Mouse (Mus musculus) adrenal gland (tissue): Measurements from ENCODE around the gene Ms4a4d.
"Not testable (repeated sequence)": the region's sequence is repeated elsewhere in the genome, so short reads cannot be mapped to it uniquely, and the experiment has no call there.

Experiments
- intact Hi-C: fragments of 180-260 bp; cut with DNase I; formaldehyde crosslinking; loops from one replicate; pipeline ENCODE4 v1.15.1; 2025
- long read RNA-seq, 2 experiments: library from polyadenylated mRNA; unstranded; transcript quantifications; one replicate each; pipeline ENCODE4 v2.0.0; 2020; ENCODE audit warnings: borderline replicate concordance in 1 of 2; ENCODE audit not compliant: insufficient replicate concordance in 1 of 2

Ms4a4d gene
- long read RNA-seq, experiment 1, partial matches to known transcripts, result 0 of 4 reads
- long read RNA-seq, experiment 1, other reads (novel, unspliced or antisense), result 0 of 4 reads
- long read RNA-seq, experiment 2, transcript Ms4a4d-201 (7 exons, 1,513 nt), result major isoform, 8 of 9 reads
- long read RNA-seq, experiment 2, partial matches to known transcripts, result 1 of 9 reads
- long read RNA-seq, experiment 2, other reads (novel, unspliced or antisense), result 0 of 9 reads

DNA sequence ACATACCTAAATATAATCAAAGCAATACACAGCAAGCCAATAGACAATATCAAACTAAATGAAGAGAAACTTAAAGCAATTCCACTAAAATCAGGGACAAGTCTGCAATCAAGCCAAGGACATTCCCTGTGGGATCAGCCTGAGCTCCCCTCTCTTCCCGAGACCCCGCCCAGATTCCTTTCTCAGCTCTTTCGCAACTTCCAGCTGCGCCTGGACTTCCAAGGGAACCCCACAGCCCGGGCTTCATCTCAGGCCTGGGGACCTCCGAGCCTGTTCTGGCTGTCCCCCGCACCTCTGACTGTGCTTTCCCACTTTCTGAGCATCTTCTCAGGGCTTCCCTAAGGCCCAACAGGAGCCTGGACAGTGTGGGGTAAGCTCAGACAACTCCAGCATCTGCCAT, at the start of gene Ms4a4d:
TSS of gene Ms4a4d (plus strand) at position 209 of the 400 bp plus-strand sequence.
- intact Hi-C loops, result no loop called here

DNA sequence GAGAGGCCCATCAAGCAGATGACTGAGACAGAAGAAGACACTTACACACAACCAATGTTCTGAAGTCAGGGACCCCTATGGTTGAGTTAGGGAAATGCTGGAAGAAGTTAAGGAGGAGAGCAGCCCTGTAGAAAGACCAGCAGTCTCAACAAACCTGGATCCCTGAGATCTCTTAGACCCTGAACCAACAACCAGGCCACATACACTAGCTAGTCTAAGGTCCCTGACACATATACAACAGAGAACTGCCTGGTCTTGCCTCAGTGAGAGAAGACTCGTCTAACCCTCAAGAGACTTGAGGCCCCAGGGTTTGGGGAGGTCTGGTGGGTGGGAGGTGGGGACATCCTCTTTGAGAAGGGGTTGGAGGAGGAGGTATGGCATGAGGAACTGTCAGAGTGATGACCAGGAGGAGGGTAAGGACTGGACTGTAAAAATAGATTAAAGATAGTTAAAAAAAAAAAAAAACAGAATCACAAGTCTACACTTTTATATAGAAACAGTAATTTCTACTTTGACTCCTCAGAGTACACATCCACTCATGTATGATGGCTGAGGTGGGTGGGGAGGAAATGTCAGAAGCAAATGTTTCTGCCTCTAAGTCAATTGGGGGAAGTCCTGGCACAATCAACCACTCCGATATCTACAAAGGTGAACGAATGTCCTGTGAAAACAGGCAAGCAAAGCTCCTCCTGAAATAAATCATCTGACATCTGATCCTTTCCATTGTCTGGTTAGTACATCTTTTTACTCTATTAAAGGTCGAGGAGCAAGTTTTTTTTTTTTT, 45.0 kb upstream of the Ms4a4d start:
- intact Hi-C loops, result no loop called here

DNA sequence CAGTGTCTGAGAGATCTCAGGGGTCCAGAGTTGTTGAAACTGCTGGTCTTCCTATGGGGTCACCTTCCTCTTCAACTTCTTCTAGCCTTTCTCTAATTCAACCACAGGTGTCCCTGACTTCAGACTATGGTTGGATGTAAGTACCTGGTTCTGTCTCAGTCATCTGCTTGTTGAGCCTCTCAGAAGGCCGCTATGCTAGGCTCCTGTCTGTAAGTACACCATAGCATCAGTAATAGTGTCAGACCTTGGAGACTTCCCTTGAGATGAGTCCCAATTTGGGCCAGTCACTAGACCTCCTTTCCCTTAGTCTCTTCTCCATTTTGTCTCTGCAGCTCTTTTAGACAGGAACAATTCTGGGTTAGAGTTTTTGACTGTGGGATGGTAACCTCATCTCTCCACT, 43.9 kb upstream of the Ms4a4d start:
- intact Hi-C loops, result no loop called here

DNA sequence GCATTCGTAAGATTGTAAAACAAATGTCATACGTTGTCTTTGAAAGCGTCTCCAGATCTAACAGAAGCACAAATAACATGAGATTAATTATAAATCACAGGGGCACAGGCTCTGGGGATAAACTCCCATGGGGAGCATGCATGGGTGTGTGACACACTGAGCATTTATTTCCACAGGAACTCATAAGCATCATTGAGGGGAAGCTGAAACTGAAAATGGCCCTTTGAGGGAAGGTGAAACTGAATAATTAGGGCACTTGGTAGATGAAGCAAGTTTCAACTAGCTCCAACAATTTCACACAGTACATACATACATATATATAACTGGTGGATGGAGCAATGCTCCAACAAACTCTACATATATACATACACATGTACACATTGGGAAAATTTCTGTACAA, 42.1 kb upstream of the Ms4a4d start:
- intact Hi-C loops, result no loop called here

DNA sequence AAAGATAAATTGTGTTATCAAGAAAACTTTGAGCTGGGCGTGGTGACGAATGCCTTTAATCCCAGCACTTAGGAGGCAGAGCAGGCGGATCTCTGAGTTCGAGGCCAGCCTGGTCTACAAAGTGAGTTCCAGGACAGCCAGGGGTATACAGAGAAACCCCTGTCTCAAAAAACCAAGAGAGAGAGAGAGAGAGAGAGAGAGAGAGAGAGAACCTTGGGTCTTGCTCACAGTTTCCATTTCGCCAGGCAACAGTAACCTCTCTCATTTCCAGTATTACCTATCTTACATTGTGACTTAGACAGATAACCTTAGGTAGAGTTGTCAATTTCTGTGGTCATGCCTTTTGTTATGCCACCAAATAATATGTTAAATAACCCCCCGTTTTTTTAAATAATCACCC, 40.2 kb upstream of the Ms4a4d start:
- intact Hi-C loops, result no loop called here

DNA sequence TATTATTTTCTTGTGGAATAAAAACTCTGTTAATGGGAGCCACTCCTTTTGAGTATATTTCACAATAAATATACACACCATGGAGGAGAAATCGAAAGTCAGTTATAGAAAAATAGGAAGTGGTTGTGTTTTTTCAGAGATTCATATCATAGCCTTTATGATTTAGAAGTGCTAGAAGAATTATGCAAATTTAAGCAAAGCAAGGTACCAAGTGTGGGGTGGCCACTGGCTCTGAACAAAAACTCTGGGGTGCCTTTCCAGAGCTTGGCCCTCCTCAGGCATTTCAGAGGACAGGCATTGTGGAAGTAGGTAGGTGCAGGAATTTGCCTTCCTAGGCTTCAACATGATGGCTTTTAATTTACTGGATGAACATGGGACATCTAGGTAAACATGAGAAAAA, 39.3 kb upstream of the Ms4a4d start:
- intact Hi-C loops, result not testable (repeated sequence)

DNA sequence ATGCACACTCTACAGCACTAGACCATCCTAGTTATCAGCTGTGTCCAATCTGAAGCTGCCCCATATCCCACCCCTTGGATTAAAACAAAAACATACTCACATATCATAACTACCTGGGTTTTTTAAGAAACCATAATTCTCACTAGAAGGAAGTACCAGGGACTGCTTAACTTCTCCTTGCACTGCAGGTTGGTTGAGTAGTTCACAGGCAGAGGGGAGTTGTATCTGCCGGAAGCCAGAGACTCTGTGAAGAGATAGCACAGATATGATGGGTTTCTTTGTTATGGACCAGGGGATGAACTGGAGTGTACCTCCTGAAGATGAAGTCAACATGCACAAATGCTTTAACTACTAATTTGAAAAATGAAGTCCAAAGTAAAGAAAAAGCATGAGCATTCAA, 35.8 kb upstream of the Ms4a4d start:
- intact Hi-C loops, result no loop called here

DNA sequence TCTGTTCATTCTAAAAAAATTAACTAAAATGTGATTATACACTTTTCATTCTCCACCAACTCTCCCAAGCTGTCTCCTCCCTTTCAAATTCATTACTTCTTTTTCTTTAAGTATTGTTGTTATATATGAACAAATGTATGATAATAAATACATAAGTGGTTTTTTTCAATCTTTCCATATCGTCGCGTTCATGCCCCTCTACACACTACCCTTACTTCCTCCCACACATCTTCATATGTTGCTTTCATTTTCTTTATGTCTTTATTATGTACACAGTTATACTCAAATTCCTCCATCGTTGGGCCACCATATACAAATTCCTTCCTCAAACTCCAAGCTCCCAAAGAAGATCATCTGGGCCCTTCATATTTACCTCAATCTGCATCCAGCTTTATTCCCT, 35.3 kb upstream of the Ms4a4d start:
- intact Hi-C loops, result no loop called here

DNA sequence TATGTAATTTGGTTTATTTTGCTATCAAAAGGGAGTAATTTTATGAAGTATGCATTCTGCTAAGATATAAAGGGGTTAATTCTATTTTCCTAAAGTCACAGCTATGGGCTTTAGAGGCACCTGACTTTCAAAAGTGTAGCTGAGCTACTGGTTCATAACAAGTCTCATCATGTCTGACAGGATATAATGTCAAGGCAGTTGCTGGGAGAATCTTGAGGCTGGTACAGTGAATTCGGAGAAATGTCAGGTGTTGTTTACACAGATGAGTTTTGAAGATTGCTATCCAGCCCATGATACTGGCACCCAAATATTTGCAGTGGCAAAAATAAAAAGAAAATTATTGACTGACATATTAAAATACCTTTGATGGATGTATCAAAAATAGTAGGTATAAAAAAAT, 31.7 kb upstream of the Ms4a4d start:
- intact Hi-C loops, result no loop called here

DNA sequence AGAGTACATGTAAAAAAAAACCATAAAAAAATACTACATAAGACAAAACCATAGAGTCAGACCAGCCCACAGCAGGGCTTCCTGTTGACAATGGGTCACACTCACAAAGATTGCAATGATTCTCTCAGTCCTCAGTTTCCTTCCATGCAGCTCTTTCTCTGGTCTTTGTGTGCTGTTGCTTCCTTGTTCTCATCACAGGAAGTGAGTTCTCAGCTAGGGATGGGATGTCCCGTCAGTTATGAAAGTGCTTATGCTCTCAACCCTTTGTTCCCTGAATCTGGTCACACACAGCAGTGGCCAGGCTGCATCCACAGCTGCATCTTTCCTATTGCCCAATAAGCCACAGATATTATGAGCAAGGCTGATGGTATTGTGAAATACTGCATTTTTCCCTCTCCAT, 23.1 kb upstream of the Ms4a4d start:
- intact Hi-C loops, result no loop called here

DNA sequence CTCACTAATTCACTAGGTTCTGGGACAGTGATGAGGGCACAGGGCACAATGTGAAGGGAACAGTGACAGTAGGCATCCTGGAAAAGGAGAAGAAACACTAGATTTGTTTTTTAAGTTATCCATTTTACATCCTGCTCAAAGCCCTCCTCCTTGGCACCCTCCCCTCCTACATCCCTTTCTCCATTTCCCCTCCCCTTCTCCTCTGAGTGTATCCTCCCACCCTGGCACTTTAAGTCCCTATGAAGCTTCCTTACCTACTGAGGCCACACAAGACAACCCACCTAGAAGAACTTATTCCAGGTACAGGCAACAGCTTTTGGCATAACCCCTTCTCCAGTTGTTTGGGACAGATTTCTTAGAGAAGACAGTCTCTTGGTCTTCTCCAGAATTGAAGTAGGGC, 20.4 kb upstream of the Ms4a4d start, which contains the start of gene Ms4a6b:
TSS of gene Ms4a6b (plus strand) at position 267 of the 400 bp plus-strand sequence.
- intact Hi-C loops, result no loop called here

DNA sequence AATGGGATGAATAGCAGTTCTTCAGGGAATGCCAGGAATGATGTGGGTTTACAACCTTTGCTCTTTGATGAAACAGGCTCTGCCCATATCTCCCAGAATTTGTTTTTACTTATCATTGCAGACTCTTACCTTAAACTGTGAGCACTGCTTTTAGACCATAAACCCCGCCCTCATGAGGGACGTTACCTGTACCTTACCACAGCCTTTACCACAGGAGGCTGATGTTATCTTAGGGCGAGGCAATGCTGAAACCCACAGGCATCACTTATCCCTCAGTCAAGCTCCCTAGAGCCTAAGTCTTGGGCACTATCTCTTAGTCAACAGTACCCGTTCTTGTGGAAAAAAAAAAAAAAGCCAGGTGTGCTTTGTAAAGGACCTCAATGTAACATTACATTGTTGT, 19.8 kb upstream of the Ms4a4d start:
- intact Hi-C loops, result no loop called here

DNA sequence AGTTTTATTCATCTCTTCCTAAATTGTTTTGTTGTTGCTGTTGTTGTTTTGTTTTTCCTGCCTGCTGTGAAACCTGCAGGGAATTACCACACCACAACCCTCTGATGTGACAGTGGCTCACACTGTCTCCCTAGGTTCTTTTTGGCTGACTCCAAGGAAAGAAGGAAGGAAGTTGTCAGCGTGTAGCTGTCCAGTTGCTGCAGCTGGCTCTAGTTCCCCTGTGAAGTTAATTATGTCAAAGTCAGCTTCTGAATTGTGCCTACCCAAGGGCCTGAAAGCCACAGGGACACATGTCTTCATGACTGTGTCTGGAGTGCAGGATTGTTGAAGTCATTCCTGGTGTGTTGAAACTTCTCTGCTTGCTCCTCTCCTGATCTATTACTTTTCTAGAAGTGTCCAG, 19.2 kb upstream of the Ms4a4d start:
- intact Hi-C loops, result not testable (repeated sequence)

DNA sequence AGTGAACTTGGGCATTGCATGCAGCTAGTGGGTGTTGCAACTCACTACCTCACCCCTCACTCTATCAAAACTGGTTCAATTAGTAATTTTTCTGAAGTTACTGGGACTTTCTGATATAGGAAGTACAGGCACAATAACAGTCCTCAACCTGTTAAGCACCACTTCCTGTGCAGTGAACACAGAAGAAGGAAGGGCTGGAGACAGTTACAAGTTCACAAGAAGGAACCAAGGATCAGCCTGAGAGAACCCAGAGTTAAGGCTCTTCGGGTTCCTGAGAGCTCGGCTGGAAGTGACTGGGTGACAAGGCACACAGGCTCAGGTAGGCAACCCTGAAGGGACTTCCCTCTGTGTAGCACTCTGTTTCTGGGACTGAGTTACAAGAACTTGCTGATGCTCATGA, 18.2 kb upstream of the Ms4a4d start:
- intact Hi-C loops, result not testable (repeated sequence)

DNA sequence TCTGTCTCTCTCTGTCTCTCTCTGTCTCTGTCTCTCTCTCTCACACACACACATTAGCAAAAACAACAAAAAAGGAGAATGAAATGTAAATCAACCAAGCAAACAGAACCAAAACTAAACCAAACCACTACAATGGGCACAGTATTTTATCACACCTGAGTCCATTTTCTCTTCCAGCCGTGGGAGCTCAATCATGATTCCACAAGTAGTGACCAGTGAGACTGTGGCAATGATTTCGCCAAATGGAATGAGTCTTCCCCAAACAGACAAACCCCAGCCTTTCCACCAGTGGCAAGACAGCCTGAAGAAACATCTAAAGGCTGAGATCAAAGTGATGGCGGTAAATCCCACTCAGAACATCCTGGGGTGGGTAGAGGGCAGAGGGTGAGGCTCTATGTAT, 16.5 kb upstream of the Ms4a4d start:
- intact Hi-C loops, result no loop called here

DNA sequence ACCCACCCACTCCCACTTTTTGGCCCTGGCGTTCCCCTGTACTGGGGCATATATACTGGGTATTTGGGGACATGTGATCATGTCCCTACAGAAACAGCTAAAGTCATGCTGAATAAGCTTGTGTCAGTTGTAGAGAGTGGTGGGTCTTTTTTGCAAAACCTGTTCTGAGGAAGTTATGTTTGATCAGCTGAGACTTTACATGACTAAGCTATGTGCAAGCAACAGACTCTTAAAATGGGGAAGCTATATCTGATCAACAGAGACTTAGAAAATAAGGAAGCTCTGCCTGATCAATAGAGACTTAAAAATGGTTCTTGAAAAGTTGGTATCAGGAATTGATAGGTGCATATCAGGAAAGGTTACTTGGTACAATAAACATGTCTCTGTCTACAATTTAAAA, 3.2 kb upstream of the Ms4a4d start:
- intact Hi-C loops, result no loop called here

DNA sequence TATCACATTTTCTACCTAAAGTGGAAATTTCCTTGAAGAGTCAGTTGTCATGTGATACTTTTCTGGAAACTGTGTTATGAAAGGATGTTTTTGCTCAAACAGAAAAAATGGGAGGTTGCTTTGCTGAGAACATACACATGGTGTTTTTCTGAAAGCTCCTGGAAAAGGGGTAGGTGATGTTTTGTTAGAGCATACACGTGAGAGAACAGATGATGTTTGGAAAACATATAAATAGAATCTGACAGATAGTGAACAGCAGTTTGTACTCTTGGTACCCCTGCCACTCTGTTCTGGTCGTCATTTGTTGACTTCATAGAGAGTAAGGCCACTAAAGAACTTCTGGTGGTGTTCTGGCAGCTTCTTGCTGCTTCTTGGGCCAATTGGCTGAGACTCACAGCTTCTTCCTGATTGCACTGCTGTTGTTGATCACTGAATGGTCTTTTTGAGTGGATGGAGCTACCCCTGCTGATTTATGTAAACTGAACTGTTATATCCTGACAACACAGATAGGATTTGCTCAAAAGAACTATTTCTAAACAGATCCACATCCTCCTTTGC, 2.6 kb upstream of the Ms4a4d start:
- intact Hi-C loops, result no loop called here

DNA sequence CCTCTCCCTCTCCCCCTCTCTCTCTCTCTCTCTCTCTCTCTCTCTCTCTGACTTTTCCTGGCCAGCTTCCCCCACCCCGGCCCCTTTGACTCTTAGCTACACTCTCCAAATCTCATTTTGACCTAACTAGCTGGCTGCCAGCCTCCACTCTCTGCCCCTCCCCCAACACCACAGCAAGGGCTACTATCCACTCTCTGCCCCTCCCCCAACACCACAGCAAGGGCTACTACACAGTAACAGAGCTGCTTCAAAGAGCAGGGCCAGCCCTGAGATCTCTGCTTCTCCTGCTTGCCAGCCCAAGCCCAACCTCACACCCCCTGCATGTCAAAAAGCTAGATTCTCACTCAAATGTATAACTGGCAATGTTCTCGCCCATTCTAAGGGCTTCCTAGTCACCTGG, 735 bp downstream of the Ms4a4d start:
- intact Hi-C loops, result no loop called here

DNA sequence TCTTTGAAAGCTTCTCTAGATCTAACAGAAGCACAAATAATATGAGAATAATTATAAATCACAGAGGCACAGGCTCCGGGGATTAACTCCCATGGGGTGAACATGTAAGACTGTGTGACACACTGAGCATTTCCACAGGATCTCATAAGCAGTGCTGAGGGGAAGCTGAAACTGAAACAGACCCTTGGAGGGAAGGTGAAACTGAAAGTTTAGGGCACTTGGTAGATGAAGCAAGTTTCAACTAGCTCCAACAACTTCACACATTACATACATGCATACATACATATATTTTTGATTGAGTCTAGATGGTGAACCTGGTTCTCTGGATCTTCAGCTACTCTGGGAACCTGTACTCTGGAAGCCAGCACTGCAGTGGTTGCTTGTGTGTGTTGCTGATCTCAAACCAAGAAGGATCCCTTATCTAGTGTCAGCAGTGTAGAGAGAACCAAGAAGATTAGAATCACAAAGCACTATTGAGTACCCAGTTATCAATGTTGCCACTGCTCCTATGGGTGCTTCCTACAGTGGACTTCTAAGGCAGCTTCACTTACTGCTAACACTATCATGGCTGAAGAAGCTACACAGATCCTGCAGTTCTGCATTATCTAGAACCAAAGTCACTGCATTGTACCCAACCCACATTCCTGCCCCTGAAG, 3.7 kb downstream of the Ms4a4d start:
- intact Hi-C loops, result not testable (repeated sequence)

DNA sequence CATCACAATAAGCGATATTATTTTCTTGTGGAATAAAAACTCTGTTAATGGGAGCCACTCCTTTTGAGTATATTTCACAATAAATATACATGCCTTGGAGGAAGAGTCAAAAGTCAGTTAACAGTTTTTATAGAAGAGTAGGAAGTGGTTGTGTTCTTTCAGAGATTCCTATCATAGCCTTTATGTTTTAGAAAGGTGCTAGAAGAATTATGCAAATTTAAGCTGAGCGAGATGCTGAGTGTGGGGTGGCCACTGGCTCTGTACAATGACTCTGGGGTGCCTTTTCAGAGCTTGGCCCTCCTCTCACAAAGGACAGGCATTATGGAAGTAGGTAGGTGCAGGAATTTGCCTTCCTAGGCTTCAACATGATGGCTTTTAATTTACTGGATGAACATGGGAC, 7.8 kb downstream of the Ms4a4d start:
- intact Hi-C loops, result not testable (repeated sequence)

DNA sequence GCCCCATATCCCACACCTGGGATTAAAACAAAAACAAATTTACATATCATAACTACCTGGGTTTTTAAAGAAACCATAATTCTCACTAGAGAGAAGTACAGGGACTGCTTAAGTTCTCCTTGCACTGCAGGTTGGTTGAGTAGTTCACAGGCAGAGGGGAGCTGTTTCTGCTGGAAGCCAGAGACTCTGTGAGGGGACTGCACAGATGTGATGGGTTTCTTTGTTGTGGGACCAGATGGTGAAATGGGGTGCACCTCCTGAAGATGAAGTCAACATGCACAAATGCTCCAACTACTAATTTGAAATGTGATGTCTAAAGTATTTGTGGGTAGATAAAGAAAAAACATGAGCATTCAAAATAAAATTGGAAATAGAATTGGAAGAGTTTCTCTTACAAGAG, 11.3 kb downstream of the Ms4a4d start:
- intact Hi-C loops, result loop anchor here (2.0 kb wide), 1 partner anchor 45 kb away; no protein-coding TSS in a partner anchor

DNA sequence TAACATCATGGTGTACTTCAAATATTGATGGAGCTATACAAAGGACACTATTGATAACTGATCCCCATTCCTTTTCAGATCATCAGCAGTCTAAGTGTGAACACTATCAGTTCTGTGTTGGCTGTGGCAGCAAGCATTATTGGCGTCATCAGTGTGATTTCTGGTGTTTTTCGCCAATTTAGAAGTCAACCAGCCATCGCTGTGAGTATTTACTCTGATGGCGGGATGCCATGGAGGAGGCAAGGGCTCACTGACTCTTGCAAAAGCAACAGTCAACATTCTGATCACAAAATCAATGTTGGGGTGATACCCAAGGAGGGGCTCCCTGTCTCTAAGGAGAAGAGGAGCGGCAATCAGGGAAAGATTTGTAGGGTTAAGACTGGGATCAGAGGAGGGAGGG, 18.1 kb downstream of the Ms4a4d start:
- intact Hi-C loops, result no loop called here
